Mouse (Mus musculus) urinary bladder, postnatal 4 days (tissue): ENCODE measurements around the gene Rrm2.
"Not testable (repeated sequence)": the region's sequence is repeated elsewhere in the genome, so short reads cannot be mapped to it uniquely, and the experiment has no call there.

Experiments
- DNase-seq, 2 experiments: peaks; one replicate each; pipeline ENCODE4 v3.0.0; 2021 to 2022; ENCODE audit warnings: low spot score in 2 of 2

Rrm2 gene

DNA sequence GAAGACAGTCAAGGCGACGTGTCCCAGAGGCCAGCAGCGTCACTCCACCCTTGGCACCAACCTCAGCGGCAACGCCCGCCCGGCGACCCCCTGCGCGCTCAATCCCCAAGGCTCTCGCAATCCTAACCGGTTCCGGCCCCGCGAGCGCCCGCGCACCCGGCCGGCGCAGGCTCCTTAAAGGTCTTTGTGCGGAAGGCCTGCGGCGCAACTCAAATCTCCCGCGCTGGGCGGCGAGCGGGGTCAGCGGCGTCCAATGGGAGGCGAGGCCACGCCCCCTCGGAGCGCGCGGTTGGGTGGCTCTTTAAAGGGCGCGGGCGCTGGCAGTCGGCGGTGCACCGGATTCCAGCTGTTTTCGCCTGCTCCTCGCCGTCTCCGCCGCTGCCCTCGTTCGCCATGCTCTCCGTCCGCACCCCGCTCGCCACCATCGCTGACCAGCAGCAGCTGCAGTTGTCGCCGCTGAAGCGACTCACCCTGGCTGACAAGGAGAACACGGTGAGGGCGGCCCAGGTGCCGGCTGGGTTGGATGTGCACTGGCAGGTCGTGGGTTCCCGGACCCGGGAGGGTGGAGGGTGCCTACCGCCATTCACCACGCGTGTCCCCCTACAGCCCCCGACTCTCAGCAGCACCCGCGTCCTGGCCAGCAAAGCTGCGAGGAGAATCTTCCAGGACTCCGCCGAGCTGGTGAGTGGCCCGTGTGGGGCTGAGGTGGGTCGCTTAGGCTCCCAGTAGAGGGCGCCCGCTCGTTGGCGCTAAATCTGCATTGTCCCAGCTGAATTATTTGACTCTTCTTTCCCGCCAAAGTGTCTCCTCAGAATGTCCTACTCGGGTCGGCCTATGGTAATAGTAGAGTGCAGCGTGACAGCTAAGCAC is at the start of gene Rrm2:
Rrm2 (plus strand) TSS at position 288 of the 870 bp plus-strand sequence.
- DNase-seq: peak; percentile 91 to 95

DNA sequence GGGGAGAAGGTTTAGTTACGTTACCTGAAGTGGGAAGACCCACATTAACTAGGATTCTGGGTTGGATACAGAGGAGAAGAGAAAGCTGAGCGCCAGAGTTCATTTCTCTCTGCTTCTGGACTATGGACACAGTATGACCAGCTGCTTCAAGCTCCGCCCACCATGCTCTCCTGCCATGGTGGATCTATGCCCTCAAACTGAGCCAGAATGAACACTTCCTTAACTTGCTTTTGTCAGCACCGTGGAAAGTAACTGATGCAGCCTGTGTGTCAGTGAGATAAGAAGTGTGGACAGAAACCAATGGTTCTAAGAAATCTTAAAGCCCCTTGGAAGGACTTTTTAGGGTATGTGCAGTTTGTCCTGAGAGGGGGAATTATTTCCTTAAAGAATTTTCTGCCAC is 49.0 kb upstream of the Rrm2 start:
- DNase-seq: no peak

DNA sequence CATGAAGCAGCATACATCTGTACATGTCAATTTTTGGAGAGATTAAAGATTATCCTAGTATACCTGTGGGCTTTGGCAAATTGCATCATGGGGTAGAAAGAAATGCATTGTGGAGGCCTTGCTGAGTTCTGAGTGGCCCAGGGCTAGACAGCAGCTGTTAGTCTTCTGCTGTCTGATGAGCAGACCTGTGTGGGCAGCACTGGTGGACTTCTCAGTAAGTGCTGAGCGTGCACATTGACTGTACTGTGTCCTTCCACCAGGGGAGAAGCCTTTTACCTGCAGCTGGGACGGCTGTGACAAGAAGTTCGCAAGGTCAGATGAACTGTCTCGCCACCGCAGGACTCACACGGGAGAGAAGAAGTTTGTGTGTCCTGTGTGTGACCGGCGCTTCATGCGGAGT is 48.1 kb upstream of the Rrm2 start:
- DNase-seq: no peak

GRCm38 (mm10) chr12:24661100-24661499 is 46.9 kb upstream of the Rrm2 start:
- DNase-seq: no peak

GRCm38 (mm10) chr12:24662131-24662530 is 45.9 kb upstream of the Rrm2 start:
- DNase-seq: no peak

GRCm38 (mm10) chr12:24680096-24680491 is 27.9 kb upstream of the Rrm2 start:
- DNase-seq: peak; percentile 41 to 60

DNA sequence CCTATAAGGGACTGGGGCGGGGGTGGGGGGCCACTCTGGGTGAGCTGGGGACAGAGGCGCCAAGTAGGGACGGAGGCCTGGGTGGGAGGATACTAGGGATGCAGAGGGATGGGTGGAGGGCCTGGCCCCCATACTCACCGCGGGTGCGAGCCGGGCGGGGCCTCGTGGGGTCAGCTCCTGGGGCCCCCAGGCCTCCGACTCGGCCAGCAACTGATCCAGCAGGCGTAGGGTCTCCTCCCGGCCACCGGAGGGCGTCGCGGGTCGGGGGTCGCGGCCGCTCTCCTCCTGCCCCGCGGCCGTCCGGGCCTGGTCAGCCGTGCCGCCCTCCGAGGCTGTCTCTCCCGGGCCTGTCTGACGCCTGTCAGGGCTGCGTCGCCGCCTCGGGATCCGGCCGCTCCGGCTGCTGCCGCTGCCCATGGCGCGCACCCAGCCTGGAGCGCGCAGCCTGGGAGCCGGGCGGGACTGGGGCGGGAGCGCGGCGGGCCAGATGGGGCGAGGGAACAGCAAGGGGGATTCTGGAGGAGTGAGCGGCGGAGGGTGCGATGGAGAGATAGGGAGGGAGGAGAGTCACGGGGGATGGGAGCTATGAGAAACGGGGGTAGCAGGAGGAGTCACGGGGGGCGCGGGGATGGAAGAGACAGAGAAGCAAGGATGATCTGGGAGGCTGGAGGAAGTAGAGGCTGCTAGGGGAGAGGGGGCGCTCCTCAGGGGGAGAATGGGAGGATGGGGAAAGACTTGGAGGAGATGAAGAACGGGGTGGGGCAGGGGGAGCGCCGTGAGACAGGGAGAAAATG is 27.4 kb upstream of the Rrm2 start:
- DNase-seq: peak; percentile 26 to 59

DNA sequence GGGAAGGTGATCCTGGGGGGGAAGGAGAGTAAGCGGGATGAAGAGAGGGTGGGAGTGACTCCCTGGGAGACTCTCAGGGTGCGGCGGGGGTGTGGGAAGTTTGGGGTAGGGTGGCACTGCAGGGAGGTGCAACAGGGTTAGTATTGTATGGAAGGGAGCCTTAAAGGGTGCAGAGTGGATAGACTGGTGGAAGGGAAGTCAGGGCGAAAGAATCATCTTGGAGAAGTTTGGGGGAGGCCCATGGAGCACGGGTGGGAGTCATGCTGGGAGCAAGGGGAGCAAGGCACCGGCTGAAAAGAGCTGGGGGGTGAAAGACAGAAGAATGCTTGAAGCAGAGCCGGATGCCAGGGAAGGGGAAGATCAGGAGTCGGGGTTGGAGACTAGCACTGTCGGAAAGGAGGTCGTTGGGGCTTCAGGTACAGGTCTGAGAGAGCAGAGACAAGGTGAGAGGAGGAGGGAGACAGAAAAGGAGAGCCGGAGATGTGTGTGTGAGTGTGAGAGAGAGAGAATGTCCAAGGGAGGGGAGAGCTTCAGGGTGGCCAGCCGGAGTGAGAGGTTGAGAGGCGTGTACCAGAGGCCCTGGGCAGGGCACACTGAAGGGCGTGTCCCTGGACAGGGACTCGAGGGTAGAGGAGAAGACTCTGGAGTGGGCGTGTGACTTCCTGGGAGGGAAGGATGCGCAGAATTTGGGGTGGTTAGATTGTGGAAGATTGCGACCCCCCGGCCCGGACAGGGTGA is 26.6 kb upstream of the Rrm2 start, which contains the start of gene Cys1:
Cys1 (minus strand) TSS at position 528 of the 738 bp plus-strand sequence.
- no peak for DNase-seq

- DNase-seq: no peak
Measured at GRCm38 (mm10) chr12:24682563-24682962, 25.5 kb upstream of the Rrm2 start.

DNA sequence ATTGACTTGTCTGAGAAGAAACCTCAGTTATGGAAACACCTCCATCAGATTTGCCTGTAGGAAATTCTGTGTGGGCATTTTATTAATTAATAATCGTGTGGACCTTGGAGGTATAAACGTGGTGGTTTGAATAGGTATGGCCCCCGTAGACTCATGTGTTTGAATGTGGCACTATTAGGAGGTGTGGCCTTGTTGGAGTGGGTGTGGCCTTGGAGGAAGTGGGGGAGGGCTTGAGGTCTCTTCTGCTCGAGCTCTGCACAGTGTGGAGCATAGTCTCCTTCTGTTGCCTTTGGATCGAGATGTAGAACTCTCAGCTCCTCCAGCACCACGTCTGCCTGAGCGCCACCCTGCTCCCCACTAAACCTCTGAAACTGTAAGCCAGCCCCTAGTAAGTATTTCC is 24.6 kb upstream of the Rrm2 start:
- no peak for DNase-seq

- DNase-seq: no peak
Measured at GRCm38 (mm10) chr12:24686038-24686695, 21.9 kb upstream of the Rrm2 start.

- DNase-seq: no peak
Measured at GRCm38 (mm10) chr12:24686696-24687346, 21.2 kb upstream of the Rrm2 start.

DNA sequence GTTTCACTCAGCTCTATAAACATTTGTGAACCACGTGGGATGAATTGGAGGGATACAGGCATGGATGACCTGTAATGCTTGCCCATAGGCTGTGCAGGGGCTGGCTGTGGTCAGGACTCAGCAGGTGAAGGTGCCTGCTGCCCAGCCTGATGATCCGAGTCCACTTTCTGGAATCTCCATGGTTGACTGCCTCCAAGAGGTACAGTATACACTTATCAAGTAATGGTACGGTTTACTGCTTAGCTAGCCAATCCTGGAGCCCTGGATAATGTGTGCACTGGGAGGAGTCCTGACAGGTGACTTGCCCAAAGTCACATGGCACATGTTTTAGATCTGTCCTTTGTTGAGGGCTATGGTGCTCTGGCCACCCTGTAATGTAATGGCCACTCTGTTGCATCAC is 17.7 kb upstream of the Rrm2 start:
- no peak for DNase-seq

DNA sequence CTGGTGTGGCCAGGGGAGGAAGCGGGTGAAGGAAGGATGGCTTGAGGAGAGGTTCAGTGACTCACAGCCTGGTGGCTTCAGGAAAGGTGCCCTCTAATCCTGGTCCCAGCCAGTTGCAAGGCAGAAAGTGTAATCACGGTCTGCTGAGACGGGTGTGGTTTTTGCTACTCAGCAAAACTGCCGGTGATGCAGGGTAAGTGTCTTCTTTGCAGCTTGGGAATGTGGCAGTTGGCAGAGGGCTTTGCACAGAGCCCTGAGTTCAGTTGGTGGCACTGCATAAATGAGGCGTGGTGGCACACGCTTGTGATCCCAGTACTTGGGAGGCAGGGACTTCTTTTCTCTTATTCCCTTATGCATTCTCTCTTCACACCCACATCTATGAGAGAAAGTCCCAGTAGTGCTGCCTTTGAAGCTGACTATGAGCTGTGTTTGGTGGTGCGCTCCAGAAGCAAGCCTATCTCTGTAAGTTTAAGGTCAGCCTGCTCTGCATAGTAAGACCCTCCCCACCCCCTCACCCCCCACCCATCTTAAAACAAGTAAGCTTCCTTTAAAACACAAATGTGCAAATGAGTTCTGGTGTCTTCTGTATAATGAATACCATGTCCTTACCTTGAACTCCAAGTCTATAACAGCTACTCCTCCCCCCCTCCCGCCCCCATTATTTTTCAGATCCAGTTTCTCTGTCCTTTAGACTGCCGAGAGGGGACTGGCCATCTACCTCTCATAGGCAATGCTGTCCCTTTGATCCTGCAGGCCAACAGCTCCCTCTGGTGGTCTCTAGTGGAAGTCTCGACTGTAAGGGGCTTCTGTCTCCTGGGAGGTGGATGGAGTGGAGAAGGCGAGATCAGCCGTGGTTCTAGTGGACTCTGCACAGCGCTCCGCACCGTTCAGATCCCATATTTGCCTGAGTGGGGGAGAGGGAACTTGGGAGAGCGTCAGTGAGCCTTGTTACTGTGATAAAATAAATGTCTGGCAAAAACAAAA is 11.2 kb upstream of the Rrm2 start:
- peak; percentile 72 to 88 for DNase-seq

GRCm38 (mm10) chr12:24697484-24698204 is 10.4 kb upstream of the Rrm2 start:
- no peak for DNase-seq

DNA sequence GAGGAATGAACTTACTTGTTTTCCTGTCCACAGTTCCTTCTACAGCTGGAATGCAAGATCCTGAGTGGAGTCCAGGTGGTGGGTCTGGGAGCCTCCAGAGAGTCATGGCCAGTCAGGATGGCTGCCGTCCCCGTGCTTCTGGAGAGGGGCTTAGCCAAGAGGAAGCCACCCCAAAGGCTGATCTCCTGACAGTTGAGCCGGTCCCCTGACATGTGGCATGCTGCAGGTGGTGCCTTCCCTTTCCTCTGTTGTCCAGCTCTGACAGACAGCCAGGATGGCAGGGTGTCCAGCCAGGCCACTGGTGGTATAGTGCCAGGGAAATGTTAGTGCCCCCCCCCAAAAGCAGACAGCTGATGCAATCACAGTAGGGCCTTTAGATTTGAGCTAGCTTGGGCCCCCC is 9.5 kb upstream of the Rrm2 start:
- no peak for DNase-seq

DNA sequence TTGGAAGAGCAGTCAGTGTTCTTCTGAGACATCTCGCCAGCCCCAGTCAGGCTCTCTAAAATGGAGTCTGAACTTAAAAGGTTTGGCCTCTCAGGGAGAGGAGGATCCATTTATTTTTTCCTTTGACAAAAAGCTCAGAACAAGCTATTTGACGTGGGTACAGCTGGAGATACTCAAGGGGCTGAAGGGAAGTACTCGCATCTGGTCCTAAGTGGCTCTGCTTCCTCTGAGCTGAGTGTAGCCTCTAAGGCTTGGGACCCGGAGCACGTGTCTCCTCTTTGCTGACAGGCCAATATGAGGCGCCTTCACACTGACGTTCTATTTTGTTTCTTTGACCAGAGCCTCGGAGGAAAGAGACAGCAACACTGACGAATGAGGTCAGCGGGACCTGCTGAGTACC is 8.5 kb upstream of the Rrm2 start:
- no peak for DNase-seq

- not testable (repeated sequence) for DNase-seq
Measured at GRCm38 (mm10) chr12:24701621-24702020, 6.4 kb upstream of the Rrm2 start.

DNA sequence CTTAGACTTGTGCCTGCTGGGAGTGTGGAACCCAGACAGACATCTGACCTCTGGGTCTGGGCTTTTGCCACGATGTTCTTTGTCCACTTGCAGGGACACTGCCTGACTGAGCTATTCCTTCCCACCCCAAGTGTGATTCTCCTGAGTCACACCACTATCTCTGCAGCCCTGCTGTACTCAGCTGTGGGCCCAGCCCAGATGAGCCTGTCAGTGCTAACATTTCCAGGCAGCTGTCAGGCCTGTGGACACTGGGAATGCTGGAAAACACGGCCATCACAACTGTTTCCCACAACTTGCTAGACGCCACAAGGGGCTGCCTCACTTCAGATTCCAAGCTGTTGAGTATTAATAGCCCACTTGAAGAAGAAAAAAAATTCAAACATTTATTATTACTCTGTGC is 5.0 kb upstream of the Rrm2 start:
- DNase-seq: no peak
